Mouse (Mus musculus): Measurements from ENCODE around the gene Ccdc9.
"Not testable (repeated sequence)": the region's sequence is repeated elsewhere in the genome, so short reads cannot be mapped to it uniquely, and the experiment has no call there.

The Ccdc9 gene

DNA sequence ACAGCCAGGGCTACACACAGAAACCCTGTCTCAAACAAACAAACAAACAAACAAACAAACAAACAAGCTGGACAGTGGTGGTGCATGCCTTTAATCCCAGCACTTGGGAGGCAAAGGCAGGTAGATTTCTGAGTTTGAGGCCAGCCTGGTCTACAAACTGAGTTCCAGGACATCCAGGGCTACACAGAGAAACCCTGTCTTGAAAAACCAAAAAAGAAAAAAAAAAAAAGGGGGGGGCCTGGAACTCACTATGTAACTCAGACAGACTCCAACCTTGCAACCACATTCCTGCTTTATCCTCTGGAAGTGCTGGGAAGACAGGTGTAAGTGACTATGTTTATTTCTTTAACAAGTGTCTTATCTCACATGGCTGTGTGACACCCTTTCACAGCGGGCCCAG lies 21.5 kb upstream of the Ccdc9 start, which contains the start of gene Bbc3:
Bbc3 (plus strand) TSS at position 301 of the 400 bp plus-strand sequence.
- DNase-seq: not testable (repeated sequence)

DNA sequence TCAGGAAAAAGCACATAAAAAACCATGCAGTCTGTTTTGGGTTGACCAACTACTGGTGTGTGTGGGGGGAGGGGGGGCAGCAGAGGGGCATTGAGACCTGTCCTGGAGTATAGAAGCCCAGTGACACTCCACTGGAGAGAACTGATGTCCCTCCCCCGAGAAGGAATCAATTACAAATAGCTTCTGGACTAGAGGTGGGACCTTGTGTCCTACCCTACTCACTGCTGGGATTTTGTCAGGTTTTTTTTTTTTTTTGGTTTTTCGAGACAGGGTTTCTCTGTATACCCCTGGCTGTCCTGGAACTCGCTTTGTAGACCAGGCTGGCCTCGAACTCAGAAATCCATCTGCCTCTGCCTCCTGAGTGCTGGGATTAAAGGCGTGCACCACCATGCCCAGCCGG lies 20.5 kb upstream of the Ccdc9 start:
- not testable (repeated sequence) for DNase-seq

DNA sequence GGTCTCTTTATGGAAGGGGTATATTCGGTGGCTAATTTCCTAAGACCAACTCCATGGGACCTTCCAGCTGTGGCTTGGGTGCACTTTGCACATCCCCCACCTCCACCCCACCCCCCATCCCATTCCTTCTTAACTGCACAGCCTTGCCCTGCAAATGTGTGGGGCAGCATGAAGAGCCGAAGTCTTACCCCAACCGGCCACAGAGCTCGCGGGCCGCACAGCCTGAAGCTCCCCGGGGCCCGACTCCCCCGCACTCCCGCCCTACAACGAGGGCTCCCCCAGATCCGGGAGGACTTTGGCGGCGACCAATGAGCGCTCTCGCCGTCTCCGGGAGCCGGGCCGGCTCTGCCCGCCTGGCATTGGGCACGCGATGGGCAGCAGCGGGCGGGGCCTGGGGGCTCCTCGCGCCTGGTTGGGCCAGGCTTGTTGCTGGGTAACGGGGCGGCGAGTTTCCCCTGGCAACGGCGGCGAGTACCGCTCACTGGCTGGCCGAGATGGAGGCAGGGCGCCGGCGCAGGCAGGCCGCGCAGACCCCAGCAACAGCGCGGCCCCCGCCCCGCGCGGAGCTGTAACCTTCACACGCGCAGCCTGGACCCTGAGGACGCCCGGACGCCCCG lies 12.9 kb upstream of the Ccdc9 start:
- DNase-seq: peak; percentile 92

DNA sequence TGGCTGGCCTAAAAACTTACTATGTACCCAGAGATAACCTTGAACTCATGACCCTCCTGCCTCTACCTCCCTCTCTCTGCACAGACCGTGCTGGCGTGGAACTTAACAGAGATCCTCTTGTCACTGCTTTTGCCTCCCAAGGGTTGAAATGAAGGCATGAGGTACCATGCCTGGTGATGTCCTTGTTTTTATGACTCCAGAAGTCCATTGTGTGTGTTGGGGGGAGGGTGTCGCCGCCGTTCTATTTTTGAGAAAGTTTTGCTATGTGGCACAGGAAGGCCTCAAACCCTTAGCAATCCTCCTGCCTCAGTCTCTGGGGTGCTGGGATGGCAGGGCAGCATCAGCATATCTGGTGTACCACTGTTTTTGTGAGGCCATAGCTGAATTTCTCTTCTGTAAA lies 12.3 kb upstream of the Ccdc9 start:
- no peak for DNase-seq

DNA sequence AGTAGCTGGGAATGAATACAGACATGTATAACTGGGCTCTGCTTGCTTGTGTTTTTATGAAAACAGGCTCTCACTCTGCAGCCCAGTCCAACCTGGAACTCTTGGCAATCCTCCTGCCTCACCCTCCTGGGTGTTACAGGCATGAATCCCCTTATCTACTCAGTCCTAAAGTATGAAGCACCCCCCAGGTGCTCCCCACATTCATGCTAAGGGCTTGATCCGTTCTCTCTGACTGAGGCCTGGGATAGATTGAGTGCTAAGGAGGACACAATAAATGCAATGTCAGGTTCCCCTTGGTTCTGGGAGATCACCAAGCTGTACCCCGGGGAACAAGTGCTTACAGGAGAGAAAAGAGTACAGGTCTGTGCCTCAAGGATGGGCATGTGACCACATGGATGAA lies 11.0 kb upstream of the Ccdc9 start:
- no peak for DNase-seq

DNA sequence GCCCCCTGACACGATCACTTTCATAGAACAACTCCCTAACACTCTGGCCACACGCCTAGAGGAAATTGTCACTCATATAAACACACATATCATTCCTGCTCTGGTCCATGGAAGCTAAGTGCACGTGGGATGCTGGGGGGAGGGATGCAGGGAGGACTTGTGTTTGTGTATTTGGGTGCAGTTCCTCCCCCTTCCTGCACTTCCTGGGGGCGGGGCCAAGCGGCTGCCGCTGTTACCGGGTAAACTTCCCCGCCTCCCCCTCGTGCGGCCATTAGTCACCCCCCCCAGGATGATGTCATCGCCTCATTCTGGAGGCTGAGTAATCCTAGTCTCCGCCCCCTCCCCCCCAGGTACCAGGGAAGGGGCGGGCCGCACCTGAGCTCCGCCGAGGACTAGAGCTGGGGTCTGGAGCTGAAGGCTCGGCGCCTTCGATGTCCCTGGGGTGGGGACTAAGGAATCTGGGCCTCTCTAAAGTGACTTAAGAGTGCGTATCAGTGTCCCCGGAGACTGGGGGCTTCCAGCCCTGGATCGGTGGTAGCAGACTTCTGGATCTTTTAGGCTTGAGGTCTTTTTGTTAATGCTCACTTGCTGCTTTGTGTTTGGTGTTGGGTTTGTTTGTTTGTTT lies 10.3 kb upstream of the Ccdc9 start:
- peak; percentile 92 for DNase-seq

DNA sequence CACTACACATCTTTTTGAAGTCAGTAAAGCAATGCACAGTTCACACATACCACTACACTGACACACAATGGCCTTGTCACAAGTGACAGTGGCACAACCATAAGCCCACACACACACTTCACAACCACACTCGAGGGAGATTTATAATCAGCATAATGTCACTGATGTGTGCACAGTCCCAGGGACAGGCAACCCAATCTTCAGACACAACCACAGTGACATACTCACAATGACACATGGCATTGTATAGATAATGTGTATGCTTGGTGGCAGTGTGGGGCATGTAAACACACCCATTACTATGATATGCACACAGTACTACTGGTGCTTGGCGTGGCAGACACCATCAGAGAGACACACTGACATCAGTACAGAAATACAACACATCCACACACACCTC lies 9.6 kb upstream of the Ccdc9 start:
- DNase-seq: no peak

DNA sequence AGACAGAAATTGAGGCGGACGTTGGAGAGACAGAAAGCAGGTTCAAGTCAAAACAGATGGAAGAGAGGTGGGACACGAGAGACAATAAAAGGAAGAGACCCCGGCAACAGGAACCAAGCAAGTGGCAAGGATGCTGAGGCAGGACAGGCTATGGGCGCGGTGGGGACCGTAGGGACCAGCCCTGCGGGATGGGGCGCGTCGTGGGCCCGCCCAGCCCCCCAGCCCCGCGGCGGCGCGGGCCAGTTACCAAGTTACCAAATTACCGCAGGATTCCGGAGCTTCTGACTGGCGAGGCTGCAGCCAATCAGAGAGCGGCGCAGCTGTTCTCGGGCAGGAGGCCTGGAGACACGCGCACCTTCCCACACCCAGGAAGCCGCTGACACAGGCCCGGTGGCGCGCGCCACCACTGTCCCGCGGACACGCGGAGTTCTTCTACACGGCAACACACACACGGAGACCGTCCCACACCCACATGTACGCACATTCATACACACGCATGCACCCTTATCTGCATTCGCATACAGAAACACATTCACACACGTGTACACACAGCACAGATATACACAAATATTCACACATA lies 8.8 kb upstream of the Ccdc9 start:
- peak; percentile 87 for DNase-seq

DNA sequence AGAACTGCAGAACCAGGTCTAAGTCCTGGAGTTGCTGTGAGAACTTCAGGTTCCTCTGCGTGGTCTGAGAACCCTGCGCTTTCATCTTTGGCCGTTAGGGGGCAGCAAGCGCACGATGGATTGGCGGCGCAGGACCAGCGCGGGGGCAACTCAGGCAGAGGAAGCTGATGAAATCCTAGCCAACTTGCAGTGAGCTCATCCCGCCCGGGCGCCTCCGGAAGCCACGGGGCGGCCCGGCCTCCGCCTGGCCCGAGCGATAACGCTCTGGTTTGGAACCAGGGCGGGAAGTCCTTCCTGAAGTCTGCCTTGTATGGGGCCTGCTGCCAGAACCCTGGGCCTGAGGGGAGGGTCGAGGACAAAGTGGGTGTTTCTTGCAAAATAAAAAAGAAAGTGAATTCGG lies 8.2 kb upstream of the Ccdc9 start:
- peak; percentile 95 for DNase-seq

DNA sequence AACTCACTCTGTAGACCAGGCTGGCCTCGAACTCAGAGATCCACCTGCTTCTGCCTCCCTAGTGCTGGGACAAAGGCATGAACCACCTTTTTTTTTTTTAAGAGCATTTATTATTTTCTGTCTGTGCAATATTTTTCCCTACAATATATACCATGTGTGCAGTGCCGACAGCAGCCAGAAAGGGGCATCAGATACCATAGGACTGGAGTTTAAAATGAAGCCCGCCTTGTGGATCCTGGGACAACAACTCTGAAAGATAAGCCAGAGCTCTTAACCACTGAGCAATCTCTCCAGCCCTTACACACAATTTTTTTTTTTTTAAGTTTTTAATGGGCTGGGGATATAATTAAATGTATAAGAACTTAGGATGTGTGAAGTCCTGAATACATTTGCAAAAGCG lies 7.8 kb upstream of the Ccdc9 start:
- DNase-seq: peak; percentile 74

DNA sequence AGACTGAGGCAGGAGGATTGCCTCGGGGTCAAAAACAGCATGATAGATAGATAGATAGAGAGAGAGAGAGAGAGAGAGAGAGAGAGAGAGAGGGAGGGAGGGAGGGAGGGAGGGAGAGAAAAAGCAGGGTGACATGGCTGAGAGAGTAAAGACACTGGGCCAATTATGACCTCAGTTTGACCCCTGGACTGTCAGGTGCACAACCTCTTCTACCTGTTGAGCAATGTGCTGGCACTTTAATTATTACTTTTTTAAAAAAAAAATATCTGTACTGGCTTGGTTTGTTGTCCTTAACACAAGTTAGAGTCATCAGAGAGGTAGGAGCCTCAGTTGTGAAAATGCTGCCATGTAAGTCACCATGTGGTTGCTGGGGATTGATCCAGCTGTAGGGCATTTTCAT lies 1.2 kb upstream of the Ccdc9 start:
- DNase-seq: no peak

DNA sequence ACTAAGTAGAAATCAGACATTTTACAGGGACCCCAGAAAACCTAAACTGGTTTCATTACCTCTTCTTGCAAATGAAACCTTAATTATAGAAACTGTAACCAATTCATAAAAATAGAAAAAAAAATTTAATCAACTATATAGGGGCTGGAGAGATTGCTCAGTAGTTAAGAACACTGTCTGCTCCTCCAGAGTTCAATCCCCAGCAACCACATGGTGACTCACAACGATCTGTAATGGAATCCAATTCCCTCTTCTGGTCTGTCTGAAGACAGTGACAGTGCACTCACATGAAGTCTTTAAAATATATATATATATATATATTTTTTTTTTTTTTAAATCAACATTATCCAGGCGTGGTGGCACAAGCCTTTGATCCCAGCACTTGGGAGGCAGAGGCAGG lies 421 bp upstream of the Ccdc9 start:
- DNase-seq: no peak

DNA sequence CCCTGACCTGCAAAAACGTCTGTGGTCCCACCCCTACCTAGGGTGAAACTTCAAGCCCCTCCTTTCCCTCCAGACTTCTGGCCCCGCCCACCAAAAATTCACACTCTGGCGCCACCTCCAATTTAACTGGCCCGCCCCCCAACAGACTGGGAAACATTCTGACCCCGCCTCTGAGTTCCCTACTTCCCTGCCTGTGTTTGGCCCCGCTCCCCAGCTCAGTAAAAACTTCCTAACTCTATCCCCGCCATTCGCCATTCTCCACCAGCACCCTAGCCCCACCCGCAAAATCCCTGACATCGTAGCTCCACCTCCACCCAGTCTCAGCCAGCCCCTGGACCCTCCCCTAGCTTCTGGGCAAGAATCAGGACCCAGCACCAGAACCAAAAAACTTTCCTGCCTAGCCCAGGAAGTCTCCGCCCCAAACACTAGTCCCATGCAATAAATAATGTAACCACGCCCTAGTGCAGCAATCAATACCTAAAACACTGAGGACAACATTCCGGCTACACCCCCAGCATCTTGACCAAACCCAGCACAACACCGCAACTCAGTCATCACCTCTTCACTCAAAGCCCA lies 1.1 kb downstream of the Ccdc9 start:
- DNase-seq: peak; percentile 70

DNA sequence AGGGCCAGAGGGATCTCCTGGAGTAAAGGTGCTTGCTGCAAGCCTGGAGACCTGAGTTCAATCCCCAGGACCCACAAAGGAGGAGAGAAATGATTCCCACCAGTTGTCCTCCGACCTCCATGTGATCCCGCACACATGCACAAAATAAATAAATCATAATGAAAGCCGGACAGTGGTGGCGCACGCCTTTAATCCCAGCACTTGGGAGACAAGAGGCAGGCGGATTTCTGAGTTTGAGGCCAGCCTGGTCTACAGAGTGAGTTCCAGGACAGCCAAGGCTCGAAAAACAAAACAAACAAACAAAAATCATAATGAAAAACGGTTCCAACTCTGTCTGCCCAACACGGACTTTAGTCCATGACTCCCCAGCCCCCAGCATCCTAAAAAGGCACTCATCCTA lies 1.7 kb downstream of the Ccdc9 start:
- no peak for DNase-seq

DNA sequence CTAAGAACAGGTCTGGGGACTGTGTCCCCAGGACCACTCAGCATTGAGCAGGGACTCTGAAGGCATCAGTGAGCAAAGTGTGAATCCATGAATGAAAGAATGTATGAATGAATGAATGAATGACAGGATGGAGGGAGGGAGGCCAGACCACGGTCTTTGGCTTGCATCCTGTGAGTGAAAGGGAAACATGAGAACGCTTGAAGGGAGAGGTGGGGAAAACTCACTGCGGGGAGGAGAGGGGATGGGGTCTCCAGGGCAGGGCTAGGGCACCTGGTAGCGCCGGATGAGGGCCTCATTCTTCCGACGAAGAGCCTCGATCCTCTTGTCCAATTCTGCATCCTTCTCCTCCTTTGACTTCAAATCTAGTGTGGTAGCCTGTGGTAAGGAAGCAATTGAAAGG lies 2.6 kb downstream of the Ccdc9 start:
- no peak for DNase-seq

DNA sequence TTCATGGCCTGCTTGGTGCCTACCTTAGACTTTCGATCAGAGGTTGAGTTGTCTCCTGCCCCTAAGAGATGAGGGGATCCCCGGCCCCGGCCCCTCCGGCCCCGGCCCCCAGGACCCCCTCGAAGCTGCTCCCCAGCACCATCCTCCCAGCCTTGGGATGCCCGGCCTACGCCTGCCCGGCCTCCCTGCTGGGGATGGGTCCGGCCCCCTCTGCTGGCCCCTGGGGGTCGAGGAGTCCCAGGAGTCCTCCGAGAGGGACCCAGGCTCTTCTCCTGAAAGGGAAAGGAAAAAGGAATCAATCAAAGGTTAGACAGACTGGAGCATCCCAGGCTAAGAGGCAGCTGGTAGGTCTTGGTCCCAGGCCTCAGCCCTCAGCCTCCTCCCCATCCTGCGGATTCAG lies 4.3 kb downstream of the Ccdc9 start:
- no peak for DNase-seq

DNA sequence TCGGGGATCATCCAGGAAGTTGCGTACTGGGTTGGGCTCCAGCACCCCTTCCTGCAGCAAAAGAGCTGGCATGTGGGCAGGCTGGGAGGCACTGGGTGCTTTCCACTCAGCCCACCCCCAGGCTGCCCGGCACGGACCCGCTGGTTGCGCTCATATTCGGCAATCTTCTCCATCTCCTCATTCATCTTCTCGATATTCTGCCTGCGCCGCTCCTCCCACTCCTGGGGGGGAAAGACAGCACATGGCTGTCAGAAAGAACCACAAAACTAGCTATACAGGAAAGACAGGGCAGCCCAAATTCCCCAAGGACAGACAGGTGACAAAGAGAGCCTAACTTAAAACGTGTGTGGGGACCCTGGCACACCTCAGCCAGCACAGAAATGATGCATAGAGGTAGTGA lies 5.9 kb downstream of the Ccdc9 start:
- DNase-seq: no peak

DNA sequence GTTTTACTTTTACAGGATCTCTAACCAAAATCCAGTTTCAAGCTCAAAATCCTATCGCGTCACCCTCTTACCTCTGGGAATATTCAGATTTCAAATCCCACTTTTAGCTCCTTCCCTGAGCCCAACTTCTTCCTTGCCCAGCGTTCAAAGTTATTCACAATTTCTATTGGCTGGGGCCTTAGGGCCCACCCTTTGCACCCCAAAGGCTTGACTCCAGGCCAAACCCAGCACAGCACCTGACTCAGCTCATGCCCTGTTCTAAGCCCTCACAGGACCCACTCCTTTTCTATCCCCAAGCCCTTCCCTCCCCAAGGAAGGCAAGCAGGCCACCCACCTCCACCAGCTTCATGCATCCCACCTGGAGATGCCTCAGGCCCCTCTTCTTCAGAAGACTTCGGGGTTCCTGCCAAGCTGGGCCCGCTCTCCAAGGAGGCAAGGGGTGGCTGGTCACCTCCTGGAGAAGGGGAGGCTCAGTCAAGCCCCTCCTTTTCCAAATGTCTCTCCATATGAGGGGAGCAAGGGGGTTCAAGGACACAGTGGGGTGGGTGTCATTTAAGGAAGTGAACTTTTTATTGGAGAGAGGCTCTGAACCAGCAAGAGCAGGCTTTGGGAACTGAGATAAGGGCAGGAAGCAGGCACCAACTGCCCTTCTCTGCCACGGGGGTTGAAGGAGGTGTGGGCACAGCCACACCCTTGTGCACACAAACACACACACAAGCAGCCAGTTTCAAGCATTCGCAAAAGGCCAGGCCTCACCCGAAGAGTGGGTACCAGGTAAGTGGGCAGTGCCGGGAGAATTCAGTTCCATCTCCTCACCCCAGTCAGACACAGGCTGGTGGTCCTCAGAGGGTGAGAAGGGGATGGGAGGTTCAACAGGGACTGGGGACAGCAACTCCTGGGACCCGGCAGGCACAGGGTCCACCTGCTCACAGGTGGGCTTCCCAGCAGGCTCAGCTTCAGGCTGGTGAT lies 11.4 kb downstream of the Ccdc9 start:
- DNase-seq: no peak

DNA sequence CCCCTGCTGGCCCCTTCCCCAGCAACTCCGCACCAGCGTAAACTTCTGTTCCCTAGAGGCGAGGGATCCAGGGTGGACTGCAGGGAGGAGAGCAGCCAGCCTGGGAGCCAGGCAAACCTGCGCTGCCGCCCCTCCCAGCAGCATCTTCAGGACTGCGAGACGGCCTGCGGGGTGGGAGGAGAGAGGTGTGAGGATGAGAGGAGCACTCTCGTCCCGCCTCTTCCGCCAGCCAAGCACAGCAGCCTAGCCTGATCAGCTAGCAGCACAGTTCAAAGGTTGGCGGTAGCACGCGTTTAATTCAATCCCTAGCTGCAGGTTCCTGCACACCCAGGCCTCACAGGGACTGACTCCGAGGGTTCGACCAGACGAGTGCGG lies 12.8 kb downstream of the Ccdc9 start:
- peak; percentile 86 for DNase-seq

DNA sequence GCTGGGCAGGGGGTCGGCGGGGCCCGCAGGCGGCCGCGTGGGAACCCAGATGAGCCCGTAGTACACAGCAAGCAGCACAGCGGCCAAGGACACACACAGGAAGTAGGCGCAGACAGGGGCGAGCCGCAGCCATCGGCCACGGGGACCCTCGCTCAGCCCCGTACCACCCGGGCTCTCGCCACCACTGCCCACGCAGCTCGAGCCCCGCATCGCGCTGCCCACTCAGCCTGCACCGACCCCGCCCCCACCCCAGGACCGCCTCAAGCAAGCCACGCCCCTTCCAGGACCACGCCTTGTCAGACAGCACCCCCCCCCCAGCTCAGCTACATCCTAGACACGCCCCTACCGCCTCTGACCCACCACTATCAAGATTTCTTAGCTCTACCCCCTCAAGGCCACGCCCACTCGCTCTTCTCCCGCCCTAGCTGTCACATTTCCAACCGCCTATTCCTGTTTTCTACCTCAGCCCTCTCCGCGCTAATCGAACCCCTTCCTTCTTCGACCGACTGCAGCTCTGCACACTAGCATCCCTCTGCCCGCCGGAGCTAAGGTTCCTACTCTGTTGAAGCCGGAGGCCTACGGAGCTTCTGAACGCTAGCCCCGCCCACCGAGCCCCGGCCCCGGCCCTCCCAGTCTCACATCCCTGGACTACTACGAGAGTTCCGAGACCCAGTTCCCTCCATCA lies 13.4 kb downstream of the Ccdc9 start, which contains the start of gene Inafm1:
Inafm1 (minus strand) TSS at position 537 of the 685 bp plus-strand sequence.
- peak; percentile 97 for DNase-seq

DNA sequence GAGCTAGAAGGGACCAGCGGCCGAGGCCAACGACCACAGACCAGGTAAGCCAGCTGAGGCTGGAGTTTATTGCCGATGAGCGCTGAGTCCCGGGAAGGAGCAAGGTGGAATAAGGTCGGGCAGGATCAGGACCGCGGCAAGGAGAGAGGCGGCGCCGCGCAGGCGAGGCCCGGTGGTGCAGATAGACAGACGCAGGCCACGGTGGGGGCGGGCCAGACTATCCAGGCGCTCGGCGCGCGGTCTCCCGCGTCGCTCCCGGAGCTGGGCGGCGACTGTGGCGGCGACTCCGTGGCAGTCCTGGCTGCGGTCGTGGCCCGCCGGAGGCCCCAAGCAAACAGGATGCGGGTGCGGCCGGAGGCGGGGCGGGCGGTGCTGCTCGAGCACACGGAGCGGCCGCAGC lies 13.9 kb downstream of the Ccdc9 start:
- DNase-seq: peak; percentile 83

DNA sequence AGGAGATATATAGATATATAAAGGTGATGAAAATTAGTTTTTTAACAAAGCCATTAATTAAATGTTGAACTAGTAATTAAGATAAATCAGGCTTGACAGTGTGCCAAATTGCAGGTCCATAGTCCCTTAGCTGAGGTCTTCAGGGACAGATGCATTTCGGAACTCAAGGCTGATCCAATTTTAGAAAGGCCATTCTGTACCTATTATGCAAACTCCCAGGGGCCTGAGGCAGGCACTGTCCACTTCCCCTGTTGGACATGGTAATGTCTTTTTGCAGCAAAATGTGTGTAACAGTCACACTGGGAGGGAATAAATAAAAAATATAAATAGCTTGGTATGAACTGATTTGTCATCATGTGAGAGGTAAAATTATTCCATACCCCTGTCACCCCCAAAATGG lies 15.5 kb downstream of the Ccdc9 start:
- DNase-seq: no peak
